Mouse (Mus musculus) embryonic facial prominence, embryonic 14.5 days (tissue): ENCODE data around the gene Gnaz. TPM values are rescaled to one million over a fixed set of nuclear protein-coding genes. Genes with fewer than 3 reads are reported as not detected.
A peak's percentile ranks its signal among the peaks of the same experiment; 100 is the strongest.

ENCODE experiments used
- ATAC-seq: fragments of 200-750 bp; cut with Nextera tagmentation; 2 replicates; pipeline ENCODE4 v1.8.0; 2017; ENCODE audit warnings: low read depth, moderate number of reproducible peaks, moderate TSS enrichment
- DNase-seq: peaks from one replicate; pipeline ENCODE4 v3.0.0-alpha.2; 2015; ENCODE audit warnings: low spot score
- H3K27ac ChIP-seq: fragments of 300-500 bp; sonication (generic); replicated peaks from 2 replicates; pipeline ENCODE4 v1.5.1; 2014; ENCODE audit warnings: low read depth, mild to moderate bottlenecking, low read length, moderate library complexity
- H3K27me3 ChIP-seq: fragments of 300-500 bp; sonication (generic); replicated peaks from 2 replicates; pipeline ENCODE4 v1.6.1; 2014; ENCODE audit warnings: low read length; ENCODE audit not compliant: control insufficient read depth, insufficient read depth
- H3K36me3 ChIP-seq: fragments of 300-500 bp; sonication (generic); 2 replicates; pipeline ENCODE4 v1.6.1; 2014; ENCODE audit warnings: low read length, mixed read lengths; ENCODE audit not compliant: control insufficient read depth, insufficient read depth
- H3K4me1 ChIP-seq: fragments of 300-500 bp; sonication (generic); 2 replicates; pipeline ENCODE4 v1.6.1; 2014; ENCODE audit warnings: antibody characterized with exemption, low read length; ENCODE audit not compliant: control insufficient read depth, insufficient read depth
- H3K4me2 ChIP-seq: fragments of 300-500 bp; sonication (generic); 2 replicates; pipeline ENCODE4 v1.6.1; 2014; ENCODE audit warnings: low read depth, mild to moderate bottlenecking, low read length, moderate library complexity, mixed read lengths
- H3K4me3 ChIP-seq: fragments of 300-500 bp; sonication (generic); 2 replicates; pipeline ENCODE4 v1.5.1; 2014; ENCODE audit warnings: low read depth, mild to moderate bottlenecking, low read length
- H3K9ac ChIP-seq: fragments of 300-500 bp; sonication (generic); 2 replicates; pipeline ENCODE4 v1.6.1; 2014; ENCODE audit warnings: low read depth, mild to moderate bottlenecking, low read length, moderate library complexity, mixed read lengths
- H3K9me3 ChIP-seq: fragments of 300-500 bp; sonication (generic); 2 replicates; pipeline ENCODE4 v1.6.1; 2016; ENCODE audit warnings: low read length; ENCODE audit not compliant: control insufficient read depth
- WGBS: fragments of 180-500 bp; shearing (Covaris S2); extraction: QIAGEN DNeasy Blood & Tissue Kit; methylation state at CpG from one replicate; pipeline ENCODE4 v1.1.7; 2014; 5-methylcytosine and 5-hydroxymethylcytosine counted together
- polyA plus RNA-seq: library from polyadenylated mRNA; unstranded; fragments of >200 nt; fragmentation: Nextera tagmentation; extraction: Ambion mirVana; gene quantifications from 2 replicates; pipeline ENCODE4 v1.2.1, GENCODE M21; 2014

Gnaz gene
- polyA plus RNA-seq, 1 experiment from 2014 or later: 4.2 TPM

DNA sequence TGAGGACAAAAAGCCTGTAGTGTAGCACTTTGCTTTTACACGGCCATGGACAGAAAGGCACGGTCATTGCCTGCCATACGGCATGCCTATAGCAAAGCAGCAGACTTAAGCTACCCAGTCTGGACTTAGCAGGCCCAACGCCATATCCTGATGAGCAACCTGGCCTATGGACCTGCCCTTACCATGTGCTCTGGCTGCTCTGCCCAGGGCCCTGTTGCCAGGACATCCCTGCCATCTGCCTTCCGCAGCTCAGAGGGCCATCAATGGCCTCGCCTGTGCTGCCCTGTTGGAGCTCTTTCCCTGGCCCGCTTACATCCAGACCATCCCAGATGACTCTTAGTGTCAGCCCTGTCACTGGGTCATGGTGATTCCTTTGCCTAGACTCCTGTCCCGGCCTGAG lies 34.4 kb downstream of the Gnaz start:
- ATAC-seq: no peak
- no peak overlapping the region for H3K4me3 ChIP-seq
- H3K36me3 ChIP-seq: no peaks in the 10 kb centered on the region
- no peak overlapping the region for H3K27ac ChIP-seq
- no peaks in the 10 kb centered on the region for H3K4me1 ChIP-seq
- no peaks in the 10 kb centered on the region for H3K9me3 ChIP-seq
- H3K27me3 ChIP-seq: no peaks in the 10 kb centered on the region
- H3K9ac ChIP-seq: no peak overlapping the region
- no peak for DNase-seq
- H3K4me2 ChIP-seq: no peak overlapping the region
- WGBS: 86% methylated on average over 8 of the region's 8 CpGs

DNA sequence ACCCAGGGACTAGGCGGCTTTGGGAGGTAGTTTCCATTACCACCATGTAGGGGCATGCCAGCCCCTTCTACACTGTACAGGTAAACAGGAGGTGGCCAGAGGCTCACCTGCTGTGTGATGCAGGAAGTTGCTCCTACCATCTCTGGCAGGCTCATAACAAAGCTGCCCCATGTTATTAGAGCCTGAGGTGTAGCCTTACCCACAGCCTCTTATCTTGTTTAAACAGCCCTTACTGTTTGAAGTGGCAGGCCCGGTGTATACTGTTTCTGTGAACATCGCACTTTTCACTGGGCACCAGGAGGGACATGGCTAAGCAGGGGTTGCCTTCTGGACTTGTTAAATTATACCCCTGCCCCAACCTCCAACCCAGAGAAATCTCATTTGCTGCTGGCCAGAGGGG lies 37.1 kb downstream of the Gnaz start:
- H3K27me3 ChIP-seq: no peaks in the 10 kb centered on the region
- no peaks in the 10 kb centered on the region for H3K36me3 ChIP-seq
- H3K9me3 ChIP-seq: no peaks in the 10 kb centered on the region
- no peak overlapping the region for H3K9ac ChIP-seq
- H3K4me2 ChIP-seq: no peak overlapping the region
- no peaks in the 10 kb centered on the region for H3K4me1 ChIP-seq
- DNase-seq (no peak), ATAC-seq (no peak)
- H3K27ac ChIP-seq: no peak overlapping the region
- no peak overlapping the region for H3K4me3 ChIP-seq
- WGBS: 71% methylated on average over 3 of the region's 3 CpGs

DNA sequence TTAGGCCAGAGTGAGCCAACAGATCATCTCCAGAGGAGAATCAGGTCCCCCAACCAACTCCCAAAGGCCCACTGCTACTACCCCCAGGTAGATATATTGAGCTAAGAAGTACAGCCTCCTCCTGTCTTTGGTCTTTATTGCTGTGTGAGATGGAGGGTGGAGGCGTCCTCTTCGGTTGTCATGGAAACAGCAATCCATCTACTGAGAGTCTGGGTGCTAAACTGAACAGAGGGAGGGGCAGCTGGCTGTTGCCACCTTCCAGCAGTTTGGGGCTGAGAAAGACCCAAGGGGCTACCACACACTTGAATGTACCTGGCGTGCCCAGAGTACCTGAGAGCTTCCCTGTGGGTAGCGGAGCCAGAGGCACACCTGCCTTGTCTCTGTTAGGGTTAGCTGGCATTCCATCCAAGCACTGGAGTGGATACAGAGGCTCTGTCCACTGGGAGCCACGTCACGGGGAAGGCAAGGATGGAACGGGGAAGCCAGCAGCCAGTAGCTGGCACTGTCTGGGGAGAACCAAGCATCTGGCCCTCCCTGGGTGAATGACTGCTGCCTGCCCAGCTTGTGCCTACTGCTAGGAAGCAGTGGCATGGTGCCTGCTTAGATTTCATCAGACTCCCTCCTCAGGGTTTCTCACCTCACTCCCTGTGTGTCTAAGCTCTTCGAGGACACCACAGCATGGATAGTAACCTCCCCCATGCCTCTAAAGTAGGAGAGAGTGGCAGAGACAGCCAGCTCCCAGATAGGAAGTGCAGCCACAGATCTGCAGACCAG lies 40.1 kb downstream of the Gnaz start:
- Histone ChIP-seq H3K4me1 (no peaks in the 10 kb centered on the region), H3K36me3 (no peaks in the 10 kb centered on the region), H3K27ac (no peak overlapping the region), H3K9ac (no peak overlapping the region), H3K4me2 (no peak overlapping the region), H3K27me3 (no peaks in the 10 kb centered on the region), H3K4me3 (no peak overlapping the region), H3K9me3 (no peaks in the 10 kb centered on the region)
- ATAC-seq: no peak
- 74% methylated on average over 8 of the region's 8 CpGs for WGBS
- DNase-seq: no peak

DNA sequence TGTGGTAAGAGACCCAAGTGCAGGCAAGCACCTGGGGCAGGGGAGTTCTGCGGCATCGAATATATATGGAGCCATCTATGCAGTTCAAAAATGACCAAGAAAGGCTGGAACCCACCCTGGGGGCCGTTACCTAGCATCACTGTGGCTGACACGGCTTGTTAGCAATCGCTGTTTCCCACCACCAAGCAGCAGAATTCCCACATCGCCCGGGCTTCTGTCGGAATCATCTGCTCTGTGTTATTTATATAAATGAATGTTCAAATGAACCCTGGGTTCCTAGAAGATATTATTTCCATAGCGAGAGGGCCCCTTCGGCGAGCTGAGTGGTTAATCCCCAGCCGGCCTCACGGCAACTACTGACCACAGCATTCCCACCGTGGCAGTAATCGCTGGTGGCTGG lies 43.7 kb downstream of the Gnaz start:
- WGBS: 72% methylated on average over 15 of the region's 15 CpGs
- Histone ChIP-seq H3K36me3 (no peaks in the 10 kb centered on the region), H3K27ac (no peak overlapping the region), H3K4me1 (no peaks in the 10 kb centered on the region), H3K4me2 (no peak overlapping the region), H3K27me3 (no peaks in the 10 kb centered on the region), H3K9me3 (no peaks in the 10 kb centered on the region), H3K4me3 (no peak overlapping the region), H3K9ac (no peak overlapping the region)
- no peak for ATAC-seq
- DNase-seq: no peak

DNA sequence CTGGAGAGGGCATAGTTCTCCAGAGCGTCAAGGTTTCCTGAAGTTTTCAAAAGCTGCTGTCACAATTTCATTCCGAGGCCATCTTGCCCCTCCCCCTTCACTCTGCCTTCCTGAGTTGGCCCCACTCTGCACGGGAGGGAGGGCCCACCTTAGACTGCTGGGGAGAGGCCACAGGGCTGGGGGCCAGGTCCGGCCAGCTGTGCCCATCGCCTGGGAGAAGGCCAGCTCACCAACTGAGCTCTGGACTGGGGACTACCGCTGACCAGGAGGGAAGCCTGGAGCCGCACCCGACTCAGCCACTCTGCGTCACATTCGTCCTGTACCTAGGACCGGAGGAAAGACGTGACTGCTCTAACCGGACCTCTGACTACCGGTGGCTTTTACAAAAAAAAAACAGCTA lies 48.5 kb downstream of the Gnaz start:
- DNase-seq (no peak), ATAC-seq (no peak)
- Histone ChIP-seq H3K27me3 (no peaks in the 10 kb centered on the region), H3K9ac (no peak overlapping the region), H3K27ac (no peak overlapping the region), H3K4me3 (no peak overlapping the region), H3K36me3 (no peaks in the 10 kb centered on the region), H3K9me3 (no peaks in the 10 kb centered on the region), H3K4me2 (no peak overlapping the region), H3K4me1 (no peaks in the 10 kb centered on the region)
- 64% methylated on average over 13 of the region's 14 CpGs for WGBS

DNA sequence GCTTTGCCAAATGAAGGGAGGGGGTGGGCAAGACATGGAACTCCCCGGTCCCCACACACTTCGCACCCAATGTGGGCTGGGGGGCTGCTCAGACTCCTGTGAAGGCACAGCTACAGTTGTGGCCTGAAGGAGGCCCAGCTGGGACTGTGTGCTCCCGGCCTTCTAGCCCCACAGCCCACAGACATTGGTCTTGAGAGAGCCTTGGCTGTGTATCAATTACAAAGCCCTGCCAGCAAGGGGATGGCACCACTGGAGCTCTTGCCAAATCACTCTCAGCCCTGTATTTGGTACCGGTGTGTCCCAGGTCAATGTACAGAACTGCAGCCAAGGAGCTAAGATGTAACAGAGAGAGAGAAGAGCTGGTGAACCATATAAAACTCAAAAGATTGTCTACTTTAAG lies 49.5 kb downstream of the Gnaz start:
- Histone ChIP-seq H3K9me3 (no peaks in the 10 kb centered on the region), H3K27ac (no peak overlapping the region), H3K4me1 (no peaks in the 10 kb centered on the region), H3K9ac (no peak overlapping the region), H3K36me3 (no peaks in the 10 kb centered on the region), H3K27me3 (no peaks in the 10 kb centered on the region), H3K4me2 (no peak overlapping the region), H3K4me3 (no peak overlapping the region)
- ATAC-seq: no peak
- WGBS: 75% methylated on average over 4 of the region's 4 CpGs
- no peak for DNase-seq

DNA sequence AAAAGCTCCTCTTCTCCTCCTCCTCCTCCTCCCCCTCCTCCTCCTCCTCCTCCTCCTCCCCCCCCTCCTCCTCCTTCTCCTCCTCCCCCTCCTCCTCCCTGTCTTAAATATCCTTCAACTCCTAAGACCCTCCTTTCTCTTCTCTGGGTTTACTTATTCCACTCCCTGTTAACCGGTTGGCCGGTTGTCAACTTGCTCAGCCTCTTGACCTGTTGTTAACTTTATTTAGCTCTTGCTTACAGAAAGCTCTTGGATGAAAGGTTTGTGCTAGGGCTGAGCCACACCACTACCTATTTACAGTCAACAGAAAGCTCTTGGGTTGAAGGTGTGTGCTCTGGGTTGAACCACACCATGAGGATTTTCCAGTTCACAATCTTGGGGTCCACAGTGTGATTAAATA lies 53.3 kb downstream of the Gnaz start:
- no peak overlapping the region for H3K4me3 ChIP-seq
- no peak overlapping the region for H3K9ac ChIP-seq
- WGBS: 47% methylated on average over 2 of the region's 2 CpGs
- ATAC-seq: no peak
- DNase-seq: no peak
- no peaks in the 10 kb centered on the region for H3K36me3 ChIP-seq
- no peaks in the 10 kb centered on the region for H3K27me3 ChIP-seq
- no peak overlapping the region for H3K4me2 ChIP-seq
- no peak overlapping the region for H3K27ac ChIP-seq
- no peaks in the 10 kb centered on the region for H3K9me3 ChIP-seq
- H3K4me1 ChIP-seq: no peaks in the 10 kb centered on the region

DNA sequence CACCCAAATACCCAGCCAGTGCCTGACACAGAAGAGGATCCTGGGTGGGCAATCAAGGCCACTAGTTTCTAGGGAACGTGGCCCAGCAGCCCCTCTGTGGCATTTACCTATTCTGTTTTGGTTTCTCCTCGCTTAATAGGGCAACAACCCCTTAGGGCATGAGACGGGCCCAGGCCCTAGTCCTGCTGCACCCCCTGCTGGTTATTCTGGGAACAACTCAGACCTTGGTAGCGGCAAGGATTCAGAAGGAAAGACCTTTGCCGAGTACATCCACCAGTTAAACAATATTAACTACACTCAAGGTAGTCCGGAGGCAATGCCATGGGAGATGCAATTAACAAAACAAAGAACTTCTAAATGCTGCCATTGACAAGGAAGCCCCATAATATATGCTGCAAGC lies 54.2 kb downstream of the Gnaz start:
- H3K4me1 ChIP-seq: no peaks in the 10 kb centered on the region
- no peaks in the 10 kb centered on the region for H3K9me3 ChIP-seq
- DNase-seq: peak; percentile 64
- H3K27me3 ChIP-seq: no peaks in the 10 kb centered on the region
- H3K27ac ChIP-seq: no peak overlapping the region
- ATAC-seq: peak; percentile 39; the same call in 1 of the 2 replicates
- 13% methylated on average over 6 of the region's 6 CpGs for WGBS
- no peak overlapping the region for H3K4me3 ChIP-seq
- no peak overlapping the region for H3K4me2 ChIP-seq
- no peaks in the 10 kb centered on the region for H3K36me3 ChIP-seq
- H3K9ac ChIP-seq: no peak overlapping the region

DNA sequence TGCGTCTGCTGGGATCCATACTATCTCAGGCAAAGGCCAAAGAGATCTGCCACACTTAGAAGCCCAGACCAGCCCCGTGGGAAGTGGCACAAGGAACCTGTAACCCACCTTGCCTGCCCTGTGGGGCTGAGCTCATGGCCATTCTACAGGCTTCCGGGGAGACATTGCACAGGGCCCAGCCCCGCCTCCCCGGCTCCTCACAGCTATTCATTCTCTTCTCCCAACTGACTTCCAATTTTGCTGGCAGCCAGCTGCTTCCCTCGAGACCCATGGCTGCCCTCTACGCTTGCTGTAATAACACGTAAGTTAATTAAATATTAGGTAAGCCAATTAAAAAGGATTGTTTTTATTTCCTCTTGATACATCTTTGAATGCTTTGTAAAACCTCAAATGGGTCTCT lies 59.5 kb downstream of the Gnaz start:
- 61% methylated on average over 8 of the region's 8 CpGs for WGBS
- H3K9me3 ChIP-seq: no peaks in the 10 kb centered on the region
- ATAC-seq: peak; percentile 66; the same call in 1 of the 2 replicates
- no peak overlapping the region for H3K9ac ChIP-seq
- no peak overlapping the region for H3K4me3 ChIP-seq
- no peak overlapping the region for H3K4me2 ChIP-seq
- H3K36me3 ChIP-seq: no peaks in the 10 kb centered on the region
- no peaks in the 10 kb centered on the region for H3K4me1 ChIP-seq
- H3K27ac ChIP-seq: no peak overlapping the region
- peak; percentile 24 for DNase-seq
- H3K27me3 ChIP-seq: no peaks in the 10 kb centered on the region
